Mouse (Mus musculus): ENCODE results near the gene Bag1.

GRCm38 (mm10) chr4:40889252-40889651, 58.8 kb downstream of the Bag1 start:
- no peak for TF ChIP-seq CTCF (IDR thresholded peaks at IDR 0.05; ENCODE audit: insufficient read depth, low read length)
- no peak for TF ChIP-seq POLR2A (IDR thresholded peaks at IDR 0.05; ENCODE audit: borderline replicate concordance, extremely low read depth, low read depth, low read length)

Measured in lung, adult 2 months (tissue).